Comparison of ENCODE assay signal across 10 mouse cellular contexts in genomic region chr7:141265411-141265738, GRCm38 (mm10). TPM values are rescaled to one million over a fixed set of nuclear protein-coding genes. Genes with fewer than 3 reads are reported as not detected.
DNase-seq lines count a peak whose midpoint lies in the region; ATAC-seq and TF ChIP-seq lines count a peak whose summit lies in the region.
"Had no signal": no experiment of that assay in that cellular context is flagged by ENCODE, and none has a peak within 500 bp of the region (broad histone marks: within the 10 kb centered on the region; RNA-seq: fewer than 3 reads in every experiment).

No protein-coding gene starts in this region.

- peaks cover 9% of the 10 kb centered on the region; the same call in 1 of the 2 replicates for H3K27me3 ChIP-seq in heart, embryonic 10.5 days (ENCODE audit: insufficient read depth, poor library complexity, severe bottlenecking)
- H3K27me3 ChIP-seq in thymus, adult 2 months (ENCODE audit: control insufficient read depth, insufficient read depth, low read length) = no peaks in the 10 kb centered on the region
- no peaks in the 10 kb centered on the region for H3K27me3 ChIP-seq in limb, embryonic 15.5 days

- H3K9ac ChIP-seq in limb, embryonic 15.5 days = no peak overlapping the region

- no peak overlapping the region for H3K27ac ChIP-seq in heart, embryonic 10.5 days
- no peak overlapping the region for H3K27ac ChIP-seq in thymus, adult 2 months (ENCODE audit: control insufficient read depth, insufficient read depth, low read length)
- no peak overlapping the region for H3K27ac ChIP-seq in limb, embryonic 15.5 days
- H3K27ac ChIP-seq: midbrain, embryonic 12.5 days had no signal

- H3K4me1 ChIP-seq in heart, embryonic 10.5 days = peaks cover 20% of the 10 kb centered on the region
- H3K4me1 ChIP-seq in thymus, adult 2 months (replicated peaks; ENCODE audit: control insufficient read depth, insufficient read depth, low read length) = peaks cover 26% of the 10 kb centered on the region
- peaks cover 18% of the 10 kb centered on the region for H3K4me1 ChIP-seq in limb, embryonic 15.5 days

- 45% methylated on average over 11 of the region's 11 CpGs for whole genome bisulfite sequencing in heart, embryonic 10.5 days
- 22% methylated on average over 11 of the region's 11 CpGs for WGBS in thymus, adult 2 months
- WGBS in limb, embryonic 15.5 days = 45% methylated on average over 11 of the region's 11 CpGs

- TF ChIP-seq CTCF in thymus, adult 2 months (IDR thresholded peaks at IDR 0.05; ENCODE audit: borderline replicate concordance, control insufficient read depth, extremely low read depth, insufficient read depth, low read length, poor library complexity) = no peak

- DNase-seq in heart, embryonic 10.5 days (ENCODE audit: low spot score) = no peak
- DNase-seq in heart, adult 18-20 months = no peak
- DNase-seq in thymus, adult 2 months = no peak
- DNase-seq in thymus, postnatal 36 days = no peak
- DNase-seq in layer of hippocampus, adult 9-10 months (ENCODE audit: low spot score) = no peak
- DNase-seq in Muller cell, postnatal 12 days (ENCODE audit: inconsistent ontology term) = no peak
- no peak for DNase-seq in frontal cortex, adult 2 months (ENCODE audit: extremely low spot score in 1 of 2, low spot score in 1 of 2)

- H3K4me2 ChIP-seq in limb, embryonic 15.5 days = peak overlapping the region; percentile 77; the same call in 1 of the 2 replicates

- H3K9me3 ChIP-seq in heart, embryonic 10.5 days = no peaks in the 10 kb centered on the region
- no peaks in the 10 kb centered on the region for H3K9me3 ChIP-seq in limb, embryonic 15.5 days
- H3K9me3 ChIP-seq: midbrain, embryonic 12.5 days had no signal

- peaks cover 40% of the 10 kb centered on the region for H3K36me3 ChIP-seq in heart, embryonic 10.5 days
- peaks cover 33% of the 10 kb centered on the region for H3K36me3 ChIP-seq in thymus, adult 2 months (ENCODE audit: control insufficient read depth, insufficient read depth, low read length)
- peaks cover 38% of the 10 kb centered on the region for H3K36me3 ChIP-seq in limb, embryonic 15.5 days

- TF ChIP-seq POLR2A in thymus, adult 2 months (IDR thresholded peaks at IDR 0.05; ENCODE audit: control insufficient read depth, extremely low read depth, insufficient read depth, low read length, poor library complexity) = no peak

- H3K4me3 ChIP-seq in heart, embryonic 10.5 days = peak overlapping the region; percentile 66
- peak overlapping the region; percentile 31 for H3K4me3 ChIP-seq in thymus, adult 2 months (ENCODE audit: control insufficient read depth, insufficient read depth, low read length)
- H3K4me3 ChIP-seq in limb, embryonic 15.5 days = peak overlapping the region; percentile 50; the same call in 1 of the 2 replicates

- no peak for ATAC-seq in limb, embryonic 15.5 days (ENCODE audit: insufficient number of reproducible peaks, low FRiP score, low TSS enrichment, low read depth)

RNA-seq across cellular contexts. Expression of gene Irf7, which starts 0.9 kb away (rescaled TPM):
- polyA plus RNA-seq in heart, embryonic 10.5 days (2016; fragmentation: Nextera tagmentation; extraction: Ambion mirVana) = 0.39 and 0.60 TPM in 2 replicates
- 1 to 10 TPM; 2.3 to 3.1 TPM for total RNA-seq in heart, adult 18-20 months (2021)
- 219 and 278 TPM in 2 replicates for polyA plus RNA-seq in thymus, adult 2 months (2012; rRNA removed)
- polyA plus RNA-seq in limb, embryonic 15.5 days (2015; fragmentation: Nextera tagmentation; extraction: Ambion mirVana) = 3.1 and 3.4 TPM in 2 replicates
- polyA plus RNA-seq in frontal cortex, adult 2 months (2012; rRNA removed) = 7.7 and 8.6 TPM in 2 replicates

RNA-seq across cellular contexts. Expression of gene Cdhr5, which starts 11.2 kb away (rescaled TPM):
- polyA plus RNA-seq in heart, embryonic 10.5 days (2016; fragmentation: Nextera tagmentation; extraction: Ambion mirVana) = not detected in 2 replicates
- not detected for total RNA-seq in heart, adult 18-20 months (2021)
- 2.2 and 2.7 TPM in 2 replicates for polyA plus RNA-seq in thymus, adult 2 months (2012; rRNA removed)
- polyA plus RNA-seq in limb, embryonic 15.5 days (2015; fragmentation: Nextera tagmentation; extraction: Ambion mirVana) = 0.19 and 0.29 TPM in 2 replicates
- not detected in 2 replicates for polyA plus RNA-seq in frontal cortex, adult 2 months (2012; rRNA removed)
- polyA plus RNA-seq: cortical plate, adult 2 months; midbrain, embryonic 12.5 days had no signal

RNA-seq across cellular contexts. Expression of gene Sct, which starts 13.6 kb away (rescaled TPM):
- polyA plus RNA-seq in heart, embryonic 10.5 days (2016; fragmentation: Nextera tagmentation; extraction: Ambion mirVana) = 1.7 and 5.0 TPM in 2 replicates
- total RNA-seq in heart, adult 18-20 months (2021) = not detected
- 10.3 and 10.6 TPM in 2 replicates for polyA plus RNA-seq in thymus, adult 2 months (2012; rRNA removed)
- polyA plus RNA-seq in limb, embryonic 15.5 days (2015; fragmentation: Nextera tagmentation; extraction: Ambion mirVana) = 11.3 and 16.5 TPM in 2 replicates
- 12.4 and 29.9 TPM in 2 replicates for polyA plus RNA-seq in frontal cortex, adult 2 months (2012; rRNA removed)

RNA-seq across cellular contexts. Expression of gene Drd4, which starts 26.4 kb away (rescaled TPM):
- 0.13 TPM in 1 of 2 replicates, not detected in the other for polyA plus RNA-seq in heart, embryonic 10.5 days (2016; fragmentation: Nextera tagmentation; extraction: Ambion mirVana)
- total RNA-seq in heart, adult 18-20 months (2021) = not detected
- polyA plus RNA-seq in thymus, adult 2 months (2012; rRNA removed) = 0.18 and 0.47 TPM in 2 replicates
- 1.5 TPM in 2 replicates for polyA plus RNA-seq in limb, embryonic 15.5 days (2015; fragmentation: Nextera tagmentation; extraction: Ambion mirVana)
- 0.44 and 0.48 TPM in 2 replicates for polyA plus RNA-seq in frontal cortex, adult 2 months (2012; rRNA removed)

RNA-seq across cellular contexts. Expression of gene Phrf1, which starts 36.8 kb away (rescaled TPM):
- polyA plus RNA-seq in heart, embryonic 10.5 days (2016; fragmentation: Nextera tagmentation; extraction: Ambion mirVana) = 73.5 and 84.7 TPM in 2 replicates
- 10 to 100 TPM; 33.7 to 34.8 TPM for total RNA-seq in heart, adult 18-20 months (2021)
- polyA plus RNA-seq in thymus, adult 2 months (2012; rRNA removed) = 64.1 and 80.2 TPM in 2 replicates
- polyA plus RNA-seq in limb, embryonic 15.5 days (2015; fragmentation: Nextera tagmentation; extraction: Ambion mirVana) = 64.3 and 68.9 TPM in 2 replicates
- polyA plus RNA-seq in frontal cortex, adult 2 months (2012; rRNA removed) = 31.0 and 35.1 TPM in 2 replicates

Comparison
In these comparisons a context has a peak if more than half of its experiments do, and no peak if none do; other contexts are left out.
1. RNA of gene Irf7, which starts 0.9 kb away (polyA plus RNA-seq): 219 to 278 TPM in thymus, adult 2 months; 7.7 to 8.6 TPM in frontal cortex, adult 2 months, 3.1 to 3.4 TPM in limb, embryonic 15.5 days and 0.39 to 0.60 TPM in heart, embryonic 10.5 days; every median in the first group is over 10 times any median in the second.
2. Peak in every context shown above with its lines, with median percentiles within 50 percentile points of each other: H3K4me3 ChIP-seq.